Mouse (Mus musculus): ENCODE data around the gene Olfr54.

DNA sequence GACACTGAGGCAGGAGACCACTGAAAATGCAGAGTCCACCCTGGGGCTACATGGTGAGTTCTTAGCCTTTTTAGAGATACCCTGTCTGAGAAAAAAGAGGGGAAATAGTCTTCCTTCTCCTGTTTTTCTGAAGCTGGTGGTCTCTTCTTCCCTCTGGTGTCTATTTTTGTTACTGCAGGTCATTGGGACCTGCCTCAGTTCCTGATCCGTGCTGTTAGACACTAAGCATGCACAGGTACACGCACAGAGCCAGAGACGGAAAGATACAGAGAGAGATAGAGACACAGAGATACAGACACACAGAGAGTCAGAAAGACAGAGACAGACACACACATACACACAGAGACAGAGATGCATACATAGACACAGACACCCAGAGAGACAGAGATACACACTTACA, 39.2 kb downstream of the Olfr54 start:
- peak; percentile 31 for TF ChIP-seq CTCF (IDR thresholded peaks at IDR 0.05)
- no peak for TF ChIP-seq POLR2A (IDR thresholded peaks at IDR 0.05; ENCODE audit: insufficient read depth, low read depth, low read length)
